Mouse (Mus musculus): ENCODE results near the gene Olfr796. TPM values are rescaled to one million over a fixed set of nuclear protein-coding genes. Genes with fewer than 3 reads are reported as not detected.

Gene Olfr796
- not detected for total RNA-seq (2018; cell fraction: chromatin; rRNA removed)
- total RNA-seq (2018; cell fraction: cytosol; rRNA removed), result not detected
- not detected for total RNA-seq (2018; cell fraction: nucleus; rRNA removed)
- not detected in 3 replicates for polyA plus RNA-seq (2018)

GRCm38 (mm10) chr10:129612470-129612869 lies at the start of gene Olfr796:
Olfr796 (minus strand) TSS chr10:129612570.
- H3K36me3 ChIP-seq (ENCODE audit: inconsistent target), result no peaks in the 10 kb centered on the region
- H3K79me2 ChIP-seq (ENCODE audit: inconsistent target), result no peaks in the 10 kb centered on the region
- H3K27ac ChIP-seq, result no peak within 1 kb of the TSS
- WGBS (ENCODE audit: missing documents), result 100% methylated on average over 1 of the region's 1 CpGs
- no peak within 1 kb of the TSS for H3K4me3 ChIP-seq (ENCODE audit: inconsistent target)

GRCm38 (mm10) chr10:129657394-129657793 lies 45.0 kb upstream of the Olfr796 start, which contains the start of gene Olfr800:
Olfr800 (plus strand) TSS chr10:129657694.
- Histone ChIP-seq H3K4me3 (ENCODE audit: inconsistent target) (no peak within 1 kb of the TSS), H3K79me2 (ENCODE audit: inconsistent target) (no peaks in the 10 kb centered on the region), H3K36me3 (ENCODE audit: inconsistent target) (no peaks in the 10 kb centered on the region), H3K27ac (no peak within 1 kb of the TSS)

GRCm38 (mm10) chr10:129651763-129652162 lies 39.4 kb upstream of the Olfr796 start:
- no peak overlapping the region for H3K4me3 ChIP-seq (ENCODE audit: inconsistent target)
- WGBS (ENCODE audit: missing documents), result 100% methylated on average over 1 of the region's 1 CpGs
- H3K79me2 ChIP-seq (ENCODE audit: inconsistent target), result no peaks in the 10 kb centered on the region
- no peak overlapping the region for H3K27ac ChIP-seq
- H3K36me3 ChIP-seq (ENCODE audit: inconsistent target), result no peaks in the 10 kb centered on the region

GRCm38 (mm10) chr10:129637184-129637583 lies 24.8 kb upstream of the Olfr796 start, which contains the start of gene Olfr799:
Olfr799 (plus strand) TSS chr10:129637484.
- Histone ChIP-seq H3K79me2 (ENCODE audit: inconsistent target) (no peaks in the 10 kb centered on the region), H3K4me3 (ENCODE audit: inconsistent target) (no peak within 1 kb of the TSS), H3K27ac (no peak within 1 kb of the TSS), H3K36me3 (ENCODE audit: inconsistent target) (no peaks in the 10 kb centered on the region)
- 24% methylated on average over 1 of the region's 1 CpGs for WGBS (ENCODE audit: missing documents)

- Histone ChIP-seq H3K36me3 (ENCODE audit: inconsistent target) (no peaks in the 10 kb centered on the region), H3K4me3 (ENCODE audit: inconsistent target) (no peak within 1 kb of the TSS), H3K79me2 (ENCODE audit: inconsistent target) (no peaks in the 10 kb centered on the region), H3K27ac (no peak within 1 kb of the TSS)
- 79% methylated on average over 1 of the region's 1 CpGs for WGBS (ENCODE audit: missing documents)
Observed at GRCm38 (mm10) chr10:129627834-129628233, 15.5 kb upstream of the Olfr796 start, which contains the start of gene Olfr798. Olfr798 (minus strand) TSS chr10:129627934.

- no peaks in the 10 kb centered on the region for H3K36me3 ChIP-seq (ENCODE audit: inconsistent target)
- no peaks in the 10 kb centered on the region for H3K79me2 ChIP-seq (ENCODE audit: inconsistent target)
- H3K4me3 ChIP-seq (ENCODE audit: inconsistent target), result no peak overlapping the region
- no peak overlapping the region for H3K27ac ChIP-seq
Observed at GRCm38 (mm10) chr10:129623251-129623650, 10.9 kb upstream of the Olfr796 start.

- 18% methylated on average over 1 of the region's 1 CpGs for WGBS (ENCODE audit: missing documents)
- H3K27ac ChIP-seq, result no peak overlapping the region
- no peaks in the 10 kb centered on the region for H3K36me3 ChIP-seq (ENCODE audit: inconsistent target)
- H3K79me2 ChIP-seq (ENCODE audit: inconsistent target), result no peaks in the 10 kb centered on the region
- no peak overlapping the region for H3K4me3 ChIP-seq (ENCODE audit: inconsistent target)
Observed at GRCm38 (mm10) chr10:129621724-129622123, 9.4 kb upstream of the Olfr796 start.

- H3K27ac ChIP-seq, result no peak overlapping the region
- no peaks in the 10 kb centered on the region for H3K36me3 ChIP-seq (ENCODE audit: inconsistent target)
- H3K79me2 ChIP-seq (ENCODE audit: inconsistent target), result no peaks in the 10 kb centered on the region
- no peak overlapping the region for H3K4me3 ChIP-seq (ENCODE audit: inconsistent target)
- WGBS (ENCODE audit: missing documents), result 42% methylated on average over 1 of the region's 1 CpGs
Observed at GRCm38 (mm10) chr10:129577066-129577465, 35.3 kb downstream of the Olfr796 start.

- Histone ChIP-seq H3K36me3 (ENCODE audit: inconsistent target) (no peaks in the 10 kb centered on the region), H3K4me3 (ENCODE audit: inconsistent target) (no peak within 1 kb of the TSS), H3K27ac (no peak within 1 kb of the TSS), H3K79me2 (ENCODE audit: inconsistent target) (no peaks in the 10 kb centered on the region)
- 81% methylated on average over 2 of the region's 2 CpGs for WGBS (ENCODE audit: missing documents)
Observed at GRCm38 (mm10) chr10:129567355-129567754, 45.0 kb downstream of the Olfr796 start, which contains the start of gene Olfr794. Olfr794 (plus strand) TSS chr10:129567655.

Other genes with a start within 250 kb of the Olfr796 start
- gene Olfr784, start 228.5 kb downstream of the Olfr796 start, polyA plus RNA-seq (2018), result not detected in 3 replicates
- not detected in 3 replicates for gene Olfr785, start 207.1 kb downstream of the Olfr796 start, polyA plus RNA-seq (2018)
- gene Olfr786, start 185.3 kb downstream of the Olfr796 start, polyA plus RNA-seq (2018), result not detected in 3 replicates
- not detected in 3 replicates for gene Olfr787, start 150.7 kb downstream of the Olfr796 start, polyA plus RNA-seq (2018)
- gene Olfr788, start 141.6 kb downstream of the Olfr796 start, polyA plus RNA-seq (2018), result not detected in 3 replicates
- gene Olfr789, start 127.8 kb downstream of the Olfr796 start, polyA plus RNA-seq (2018), result not detected in 3 replicates
- not detected in 3 replicates for gene Olfr790, start 114.1 kb downstream of the Olfr796 start, polyA plus RNA-seq (2018)
- not detected in 3 replicates for gene Olfr791, start 90.8 kb downstream of the Olfr796 start, polyA plus RNA-seq (2018)
- gene Olfr792, start 73.4 kb downstream of the Olfr796 start, polyA plus RNA-seq (2018), result not detected in 3 replicates
- not detected in 3 replicates for gene Olfr794, start 44.9 kb downstream of the Olfr796 start, polyA plus RNA-seq (2018)
- not detected in 3 replicates for gene Olfr798, start 15.4 kb upstream of the Olfr796 start, polyA plus RNA-seq (2018)
- not detected in 3 replicates for gene Olfr799, start 24.9 kb upstream of the Olfr796 start, polyA plus RNA-seq (2018)
- gene Olfr800, start 45.1 kb upstream of the Olfr796 start, polyA plus RNA-seq (2018), result not detected in 3 replicates
- gene Olfr801, start 61.3 kb upstream of the Olfr796 start, polyA plus RNA-seq (2018), result not detected in 3 replicates
- gene Olfr802, start 75.6 kb upstream of the Olfr796 start, polyA plus RNA-seq (2018), result not detected in 3 replicates
- not detected in 3 replicates for gene Olfr803, start 81.7 kb upstream of the Olfr796 start, polyA plus RNA-seq (2018)
- not detected in 3 replicates for gene Olfr804, start 90.6 kb upstream of the Olfr796 start, polyA plus RNA-seq (2018)
- gene Olfr805, start 116.8 kb upstream of the Olfr796 start, polyA plus RNA-seq (2018), result not detected in 3 replicates
- gene Olfr806, start 129.4 kb upstream of the Olfr796 start, polyA plus RNA-seq (2018), result not detected in 3 replicates
- gene Olfr807, start 145.2 kb upstream of the Olfr796 start, polyA plus RNA-seq (2018), result not detected in 3 replicates
- not detected in 3 replicates for gene Olfr808, start 152.9 kb upstream of the Olfr796 start, polyA plus RNA-seq (2018)
- gene Olfr809, start 162.1 kb upstream of the Olfr796 start, polyA plus RNA-seq (2018), result not detected in 3 replicates
- not detected in 3 replicates for gene Olfr810, start 182.3 kb upstream of the Olfr796 start, polyA plus RNA-seq (2018)
- not detected in 3 replicates for gene Olfr811, start 191.8 kb upstream of the Olfr796 start, polyA plus RNA-seq (2018)
- gene Olfr812, start 233.5 kb upstream of the Olfr796 start, polyA plus RNA-seq (2018), result not detected in 3 replicates
- not detected in 3 replicates for gene Olfr813, start 242.8 kb upstream of the Olfr796 start, polyA plus RNA-seq (2018)